Mouse (Mus musculus) myocyte (in vitro differentiated cells): Measurements from ENCODE around the gene Obsl1. TPM values are rescaled to one million over a fixed set of nuclear protein-coding genes. Genes with fewer than 3 reads are reported as not detected.

Experiments used
- H3K27me3 ChIP-seq: one replicate; pipeline ENCODE4 v1.6.1; 2011; ENCODE audit not compliant: control insufficient read depth, insufficient read depth, insufficient read length
- H3K36me3 ChIP-seq: one replicate; pipeline ENCODE4 v1.6.1; 2011; ENCODE audit not compliant: control insufficient read depth, insufficient read depth
- H3K4me2 ChIP-seq: one replicate; pipeline ENCODE4 v1.6.1; 2011; ENCODE audit warnings: low read depth, control low read depth
- H3K4me3 ChIP-seq: one replicate; pipeline ENCODE4 v1.5.1; 2011; ENCODE audit warnings: mild to moderate bottlenecking, control low read depth, moderate library complexity
- H3K79me2 ChIP-seq: one replicate; pipeline ENCODE4 v1.6.1; 2011; ENCODE audit not compliant: control insufficient read depth, insufficient read depth
- H3ac ChIP-seq: one replicate; pipeline ENCODE4 v1.6.1; 2011; ENCODE audit not compliant: control insufficient read depth, insufficient read length
- CEBPB ChIP-seq: IDR thresholded peaks from 2 replicates; pipeline ENCODE4 v1.6.1; 2011; ENCODE audit warnings: mild to moderate bottlenecking, moderate library complexity; ENCODE audit not compliant: poor library complexity, insufficient read depth, severe bottlenecking
- E2F4 ChIP-seq: IDR thresholded peaks from one replicate; pipeline ENCODE4 v1.6.1; 2011; ENCODE audit warnings: mild to moderate bottlenecking, control low read depth, moderate library complexity; ENCODE audit not compliant: insufficient read depth
- MAX ChIP-seq: IDR thresholded peaks from one replicate; pipeline ENCODE4 v1.6.1; 2011; ENCODE audit warnings: low read depth, mild to moderate bottlenecking, control low read depth
- MYOD1 ChIP-seq, 3 experiments: IDR thresholded peaks; one replicate each; pipeline ENCODE4 v1.6.1; 2011; ENCODE audit warnings: control low read depth in 2 of 3, low read depth in 2 of 3, mild to moderate bottlenecking in 2 of 3, moderate library complexity in 1 of 3; ENCODE audit not compliant: insufficient read length in 2 of 3, control insufficient read depth in 1 of 3
- MYOG ChIP-seq, 3 experiments: IDR thresholded peaks; one replicate each; pipeline ENCODE4 v1.6.1; 2011; ENCODE audit warnings: control low read depth in 2 of 3, low read depth in 2 of 3, mild to moderate bottlenecking in 2 of 3; ENCODE audit not compliant: insufficient read length in 2 of 3, control insufficient read depth in 1 of 3, insufficient read depth in 1 of 3
- POLR2A ChIP-seq: IDR thresholded peaks from one replicate; pipeline ENCODE4 v1.6.1; 2011; ENCODE audit warnings: low read depth, mild to moderate bottlenecking, control low read depth, moderate library complexity; ENCODE audit not compliant: insufficient read length
- POLR2AphosphoS2 ChIP-seq: IDR thresholded peaks from one replicate; pipeline ENCODE4 v1.6.1; 2011; ENCODE audit warnings: low read depth, control low read depth; ENCODE audit not compliant: insufficient read length
- REST ChIP-seq: IDR thresholded peaks from one replicate; pipeline ENCODE4 v1.6.1; 2011; ENCODE audit warnings: mild to moderate bottlenecking, control low read depth, moderate library complexity; ENCODE audit not compliant: insufficient read depth, insufficient read length
- SRF ChIP-seq: IDR thresholded peaks from one replicate; pipeline ENCODE4 v1.6.1; 2011; ENCODE audit warnings: low read depth; ENCODE audit not compliant: control insufficient read depth, insufficient read length
- TCF12 ChIP-seq: IDR thresholded peaks from one replicate; pipeline ENCODE4 v1.6.1; 2011; ENCODE audit warnings: mild to moderate bottlenecking, control low read depth; ENCODE audit not compliant: poor library complexity, insufficient read depth, severe bottlenecking
- TCF3 ChIP-seq: IDR thresholded peaks from one replicate; pipeline ENCODE4 v1.6.1; 2011; ENCODE audit warnings: low read depth, control low read depth; ENCODE audit not compliant: insufficient read length
- USF1 ChIP-seq: IDR thresholded peaks from one replicate; pipeline ENCODE4 v1.6.1; 2011; ENCODE audit warnings: low read depth, mild to moderate bottlenecking, control low read depth, moderate library complexity
- polyA plus RNA-seq: library from polyadenylated mRNA; unstranded; fragments of >200 nt; fragmentation: generic; extraction: Trizol; gene quantifications from one replicate; pipeline ENCODE4 v1.2.1, GENCODE M21; 2012; ENCODE audit warnings: missing spikeins

The Obsl1 gene
- 148 TPM for polyA plus RNA-seq

DNA sequence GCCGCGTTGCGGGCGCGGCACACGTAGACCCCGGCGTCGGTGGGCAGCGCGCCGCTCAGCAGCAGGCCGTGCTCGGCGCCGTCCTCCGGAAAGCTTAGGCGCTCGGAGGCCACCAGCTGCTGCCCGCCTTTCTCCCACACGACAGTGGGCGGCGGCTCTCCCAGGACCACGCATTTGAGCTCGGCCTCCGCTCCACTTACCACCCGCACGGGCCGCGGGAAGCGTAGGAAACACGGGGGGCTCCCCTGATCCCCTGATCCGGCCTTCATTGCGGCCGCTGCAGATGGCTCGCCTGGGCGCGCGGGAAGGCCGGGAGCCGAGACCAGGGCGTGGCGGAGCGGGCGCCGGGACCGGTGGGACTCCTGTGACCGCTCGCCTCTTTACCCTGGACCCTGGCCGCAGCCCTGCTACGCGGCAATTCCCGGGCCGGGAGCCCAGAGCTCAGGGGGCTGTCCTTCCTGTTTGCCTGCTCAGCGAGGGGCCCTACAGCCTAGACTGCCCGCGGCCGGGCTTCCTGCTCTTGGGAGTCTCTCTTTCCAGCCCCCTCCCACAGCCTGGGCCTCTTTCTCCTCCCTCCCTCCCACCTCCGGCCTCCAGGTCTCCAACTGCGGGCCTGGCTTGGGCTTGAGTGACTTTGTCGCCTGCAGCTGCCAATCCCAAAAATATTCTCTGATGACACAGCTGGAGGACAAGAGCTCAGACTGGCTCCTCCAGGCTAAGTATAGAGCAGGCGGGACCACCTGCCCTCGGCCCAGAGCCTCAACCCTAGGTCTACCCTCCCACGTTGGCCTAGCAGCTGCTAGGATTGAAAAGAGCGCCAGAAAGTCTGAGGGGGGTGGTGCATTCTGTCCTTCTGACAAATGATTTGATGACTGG, at the start of gene Obsl1:
TSS of gene Obsl1 (minus strand) at position 497 of the 876 bp plus-strand sequence.
- H3ac ChIP-seq, result peak within 1 kb of the TSS; percentile 95
- TF ChIP-seq MYOG (IDR thresholded peaks at IDR 0.05; ENCODE audit: control insufficient read depth in 1 of 3, insufficient read depth in 1 of 3, insufficient read length in 2 of 3, low read depth in 2 of 3) (peak; percentile 82 to 98 (median 95)), REST (no peak), POLR2A (peak; percentile 52), MYOD1 (IDR thresholded peaks at IDR 0.05; ENCODE audit: control insufficient read depth in 1 of 3, insufficient read length in 2 of 3, low read depth in 2 of 3) (peak; percentile 60 to 95 (median 85)), TCF3 (peak; percentile 23), MAX (no peak), SRF (no peak), POLR2AphosphoS2 (no peak), E2F4 (peak; percentile 23), TCF12 (peak; percentile 84), CEBPB (no peak), USF1 (no peak)
- H3K4me3 ChIP-seq, result peak within 1 kb of the TSS; percentile 39
- H3K79me2 ChIP-seq, result no peaks in the 10 kb centered on the region
- no peaks in the 10 kb centered on the region for H3K36me3 ChIP-seq
- peaks cover 5% of the 10 kb centered on the region for H3K27me3 ChIP-seq
- peak within 1 kb of the TSS; percentile 76 for H3K4me2 ChIP-seq

DNA sequence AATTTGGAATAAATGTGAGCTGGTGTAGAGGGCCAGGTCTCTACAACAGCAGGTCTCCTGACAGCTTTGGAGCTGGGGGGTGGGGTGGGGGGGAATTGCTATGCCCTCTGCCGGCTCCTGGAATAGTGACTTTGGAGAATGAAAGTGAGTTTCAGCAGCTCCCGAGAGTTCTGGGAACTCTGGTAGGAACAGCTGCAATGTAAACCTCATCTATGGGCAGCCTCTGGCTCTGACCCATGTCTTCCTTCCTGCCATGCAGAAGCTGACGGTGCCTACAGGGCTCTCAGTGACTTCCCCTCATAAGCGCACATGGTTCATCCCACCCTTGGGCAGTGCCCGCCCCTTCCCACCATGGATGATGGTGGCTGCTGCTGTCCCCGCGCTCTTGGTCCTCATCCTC, 49.4 kb upstream of the Obsl1 start:
- no peak overlapping the region for H3ac ChIP-seq
- H3K36me3 ChIP-seq, result no peaks in the 10 kb centered on the region
- no peak overlapping the region for H3K4me3 ChIP-seq
- no peak for TF ChIP-seq MAX
- TF ChIP-seq POLR2A, result peak; percentile 18
- TF ChIP-seq TCF3, result no peak
- no peak for TF ChIP-seq REST
- peak in 2 of 3 experiments; percentile 75 to 86 for TF ChIP-seq MYOG (IDR thresholded peaks at IDR 0.05; ENCODE audit: control insufficient read depth in 1 of 3, insufficient read depth in 1 of 3, insufficient read length in 2 of 3, low read depth in 2 of 3)
- no peak for TF ChIP-seq E2F4
- TF ChIP-seq MYOD1 (IDR thresholded peaks at IDR 0.05; ENCODE audit: control insufficient read depth in 1 of 3, insufficient read length in 2 of 3, low read depth in 2 of 3), result peak; percentile 60 to 82 (median 79)
- no peak for TF ChIP-seq POLR2AphosphoS2
- H3K79me2 ChIP-seq, result no peaks in the 10 kb centered on the region
- no peaks in the 10 kb centered on the region for H3K27me3 ChIP-seq
- peak overlapping the region; percentile 58 for H3K4me2 ChIP-seq

DNA sequence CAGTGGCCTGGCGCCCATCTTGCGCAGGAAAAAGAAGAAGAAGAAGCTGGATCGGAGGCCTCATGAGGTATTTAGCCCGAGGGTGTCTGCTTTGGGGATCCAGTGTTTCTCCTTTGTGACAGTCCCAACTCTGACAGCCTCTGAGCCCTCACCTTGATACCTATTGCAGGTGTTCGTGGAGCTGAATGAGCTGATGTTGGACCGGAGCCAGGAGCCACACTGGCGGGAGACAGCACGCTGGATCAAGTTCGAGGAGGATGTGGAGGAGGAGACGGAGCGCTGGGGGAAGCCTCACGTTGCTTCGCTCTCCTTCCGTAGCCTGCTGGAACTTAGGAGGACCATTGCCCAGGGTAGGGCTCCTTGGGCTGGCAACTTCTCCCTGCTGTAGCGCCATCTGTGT, 44.3 kb upstream of the Obsl1 start:
- Histone ChIP-seq H3K36me3 (no peaks in the 10 kb centered on the region), H3ac (no peak overlapping the region), H3K27me3 (no peaks in the 10 kb centered on the region), H3K79me2 (no peaks in the 10 kb centered on the region), H3K4me2 (peak overlapping the region; percentile 45), H3K4me3 (peak overlapping the region; percentile 5)
- TF ChIP-seq SRF (no peak), E2F4 (no peak), POLR2AphosphoS2 (no peak), TCF3 (no peak), MYOD1 (IDR thresholded peaks at IDR 0.05; ENCODE audit: control insufficient read depth in 1 of 3, insufficient read length in 2 of 3, low read depth in 2 of 3) (no peak), POLR2A (no peak)

DNA sequence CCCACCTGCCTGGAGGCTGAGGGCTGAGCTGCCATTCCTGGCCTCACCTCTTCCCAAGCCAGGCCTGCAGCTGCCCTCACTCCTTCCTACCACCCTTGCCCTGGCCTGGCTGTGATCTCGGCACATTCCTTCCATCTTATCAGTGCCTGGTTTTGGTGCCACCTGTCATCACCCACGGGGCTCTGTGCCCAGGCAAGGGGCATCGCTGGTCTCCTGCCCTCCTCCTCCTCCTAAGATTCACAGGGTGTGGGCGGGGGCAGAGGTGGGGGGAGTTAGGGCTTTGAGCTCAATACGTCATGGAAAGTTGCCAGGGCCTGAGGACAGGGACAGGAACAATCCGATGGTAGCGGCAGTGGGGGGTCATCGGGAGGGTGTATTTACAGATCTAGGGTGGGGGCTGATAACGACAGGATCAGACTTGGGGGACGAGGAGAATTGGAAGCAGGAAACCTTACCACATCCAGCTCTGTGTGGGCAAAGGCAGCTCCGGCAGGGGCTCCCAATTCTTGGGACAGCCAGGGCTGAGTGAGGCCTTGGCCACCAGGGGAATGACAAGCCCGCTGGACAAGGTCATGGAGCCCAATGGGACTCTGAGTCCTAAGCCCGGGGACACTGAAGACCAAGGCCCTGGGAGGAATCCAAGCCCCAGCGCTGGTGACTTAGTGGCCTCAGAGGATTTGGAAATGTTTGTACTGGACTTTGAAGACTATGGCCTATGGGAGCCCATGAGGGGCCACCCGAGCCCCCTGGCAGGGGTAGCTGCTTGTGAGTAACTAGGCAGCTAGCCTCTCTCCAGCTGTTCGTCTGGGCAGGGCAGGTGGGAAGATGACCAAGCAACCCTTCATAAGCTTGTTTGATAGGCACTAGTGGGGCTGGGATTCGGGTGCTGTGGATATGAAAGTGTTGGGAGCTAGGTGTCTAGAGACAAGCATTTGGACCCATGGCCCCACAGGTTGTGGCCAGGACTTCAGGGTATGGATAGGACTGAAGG, 43.3 kb upstream of the Obsl1 start:
- no peaks in the 10 kb centered on the region for H3K36me3 ChIP-seq
- H3K79me2 ChIP-seq, result no peaks in the 10 kb centered on the region
- H3K27me3 ChIP-seq, result no peaks in the 10 kb centered on the region
- H3K4me3 ChIP-seq, result peak overlapping the region; percentile 5
- H3ac ChIP-seq, result no peak overlapping the region
- TF ChIP-seq POLR2A (no peak), CEBPB (no peak), TCF3 (peak; percentile 29), USF1 (no peak), MYOG (IDR thresholded peaks at IDR 0.05; ENCODE audit: control insufficient read depth in 1 of 3, insufficient read depth in 1 of 3, insufficient read length in 2 of 3, low read depth in 2 of 3) (peak; percentile 67 to 99 (median 89)), MYOD1 (IDR thresholded peaks at IDR 0.05; ENCODE audit: control insufficient read depth in 1 of 3, insufficient read length in 2 of 3, low read depth in 2 of 3) (peak; percentile 16 to 97 (median 75)), REST (no peak), E2F4 (no peak), MAX (no peak), SRF (no peak), TCF12 (peak; percentile 72), POLR2AphosphoS2 (no peak)
- peak overlapping the region; percentile 64 for H3K4me2 ChIP-seq
